Mouse (Mus musculus): ENCODE data around the gene Nfu1. TPM values are rescaled to one million over a fixed set of nuclear protein-coding genes. Genes with fewer than 3 reads are reported as not detected.
"Not testable (repeated sequence)": the region's sequence is repeated elsewhere in the genome, so short reads cannot be mapped to it uniquely, and the experiment has no call there.

Gene Nfu1
- polyA plus RNA-seq, 1 experiment from 2014 or later, result 89.8 TPM

DNA sequence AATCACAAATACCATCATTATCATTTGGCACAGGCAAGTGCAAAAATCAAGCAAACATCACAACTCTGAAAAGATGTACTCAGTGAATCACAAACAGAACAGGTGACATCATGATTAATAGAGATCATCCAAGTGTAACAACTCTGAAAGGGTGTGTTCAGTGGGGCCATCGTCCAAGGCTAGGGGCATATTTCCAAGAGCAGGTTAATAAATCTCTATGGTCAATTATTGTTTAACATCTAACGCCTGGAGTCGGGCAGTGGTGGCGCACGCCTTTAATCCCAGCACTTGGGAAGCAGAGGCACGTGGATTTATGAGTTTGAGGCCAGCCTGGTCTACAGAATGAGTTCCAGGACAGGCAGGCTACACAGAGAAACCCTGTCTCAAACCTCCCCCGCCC lies 22.3 kb downstream of the Nfu1 start:
- not testable (repeated sequence) for H3K4me3 ChIP-seq
- WGBS, result 58% methylated on average over 7 of the region's 7 CpGs

DNA sequence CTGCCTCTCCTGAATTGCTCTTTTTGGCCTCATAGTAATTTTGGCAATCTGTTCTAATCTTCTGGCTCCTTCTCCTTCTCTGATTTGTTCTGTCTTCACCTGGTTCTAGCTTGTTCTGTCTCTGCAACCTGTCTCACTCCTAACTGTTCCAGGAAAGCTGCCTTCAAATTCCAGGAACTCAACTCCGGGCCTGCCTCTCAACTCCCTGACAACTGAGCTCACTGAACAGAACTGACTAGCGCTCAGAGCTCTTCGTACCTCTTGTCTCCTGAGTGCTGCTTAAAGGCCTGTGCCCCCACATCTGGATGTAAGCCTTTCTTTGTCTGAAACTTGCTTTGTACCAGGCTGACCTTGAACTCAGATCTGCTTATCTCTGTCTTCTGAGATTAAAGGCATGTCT lies 23.4 kb downstream of the Nfu1 start:
- Histone ChIP-seq H3K4me1 (no peaks in the 10 kb centered on the region), H3K27me3 (no peaks in the 10 kb centered on the region), H3K9ac (no peak overlapping the region), H3K27ac (no peak overlapping the region), H3K4me2 (no peak overlapping the region), H3K9me3 (no peaks in the 10 kb centered on the region), H3K36me3 (peaks cover 19% of the 10 kb centered on the region), H3K4me3 (no peak overlapping the region)
- no peak for ATAC-seq (ENCODE audit: insufficient number of reproducible peaks, low FRiP score, low TSS enrichment, low read depth)
- 90% methylated on average over 3 of the region's 3 CpGs for WGBS

More for the DNA sequence above, 22.3 kb downstream of the Nfu1 start:
- H3K4me2 ChIP-seq; H3K27me3 ChIP-seq; H3K27ac ChIP-seq; H3K9me3 ChIP-seq; H3K9ac ChIP-seq; ATAC-seq (ENCODE audit: insufficient number of reproducible peaks, low FRiP score, low TSS enrichment, low read depth); H3K4me1 ChIP-seq: not testable (repeated sequence)
- peaks cover 26% of the 10 kb centered on the region for H3K36me3 ChIP-seq

GRCm38 (mm10) chr6:87034395-87034794 lies 25.4 kb downstream of the Nfu1 start:
- ATAC-seq (ENCODE audit: insufficient number of reproducible peaks, low FRiP score, low TSS enrichment, low read depth), result no peak

GRCm38 (mm10) chr6:87037826-87038620 lies 29.0 kb downstream of the Nfu1 start:
- H3K9me3 ChIP-seq, result no peaks in the 10 kb centered on the region
- no peak overlapping the region for H3K4me2 ChIP-seq
- ATAC-seq (ENCODE audit: insufficient number of reproducible peaks, low FRiP score, low TSS enrichment, low read depth), result no peak
- no peak overlapping the region for H3K4me3 ChIP-seq
- no peak overlapping the region for H3K27ac ChIP-seq
- H3K4me1 ChIP-seq, result peaks cover 2% of the 10 kb centered on the region; the same call in 1 of the 2 replicates
- no peaks in the 10 kb centered on the region; the same call in 1 of the 2 replicates for H3K36me3 ChIP-seq
- no peaks in the 10 kb centered on the region for H3K27me3 ChIP-seq
- WGBS, result 83% methylated on average over 10 of the region's 10 CpGs
- no peak overlapping the region for H3K9ac ChIP-seq

More at GRCm38 (mm10) chr6:87034395-87034794, 25.4 kb downstream of the Nfu1 start:
- Histone ChIP-seq H3K9me3 (no peaks in the 10 kb centered on the region), H3K4me2 (no peak overlapping the region), H3K36me3 (peaks cover 9% of the 10 kb centered on the region; the same call in 1 of the 2 replicates), H3K4me1 (no peaks in the 10 kb centered on the region), H3K4me3 (no peak overlapping the region), H3K27ac (no peak overlapping the region), H3K9ac (no peak overlapping the region), H3K27me3 (no peaks in the 10 kb centered on the region)
- 80% methylated on average over 3 of the region's 3 CpGs for WGBS

DNA sequence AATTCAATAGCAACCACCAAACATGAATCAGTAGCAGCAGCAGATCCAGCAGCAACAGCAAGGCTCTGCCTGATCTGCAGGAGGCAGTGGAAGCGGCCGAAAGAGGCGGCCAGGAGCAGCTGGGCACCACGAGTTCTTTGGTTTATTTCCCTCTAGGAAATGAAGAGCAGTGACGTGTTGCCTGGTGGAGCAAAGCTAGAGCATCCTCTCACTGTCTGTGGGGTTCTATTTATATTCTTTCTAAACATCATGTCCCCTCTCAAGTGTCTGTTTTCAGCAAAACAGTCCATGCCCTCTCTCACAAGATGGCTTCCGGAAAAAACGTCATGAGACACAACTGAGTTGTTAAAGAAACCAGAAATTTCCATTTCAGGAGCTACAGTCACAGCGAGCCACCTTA lies 30.1 kb downstream of the Nfu1 start:
- Histone ChIP-seq H3K36me3 (no peaks in the 10 kb centered on the region; the same call in 1 of the 2 replicates), H3K27ac (no peak overlapping the region), H3K9ac (no peak overlapping the region), H3K4me3 (no peak overlapping the region), H3K4me2 (no peak overlapping the region), H3K27me3 (no peaks in the 10 kb centered on the region), H3K4me1 (peaks cover 8% of the 10 kb centered on the region), H3K9me3 (no peaks in the 10 kb centered on the region)
- ATAC-seq (ENCODE audit: insufficient number of reproducible peaks, low FRiP score, low TSS enrichment, low read depth), result no peak
- WGBS, result 84% methylated on average over 8 of the region's 8 CpGs

DNA sequence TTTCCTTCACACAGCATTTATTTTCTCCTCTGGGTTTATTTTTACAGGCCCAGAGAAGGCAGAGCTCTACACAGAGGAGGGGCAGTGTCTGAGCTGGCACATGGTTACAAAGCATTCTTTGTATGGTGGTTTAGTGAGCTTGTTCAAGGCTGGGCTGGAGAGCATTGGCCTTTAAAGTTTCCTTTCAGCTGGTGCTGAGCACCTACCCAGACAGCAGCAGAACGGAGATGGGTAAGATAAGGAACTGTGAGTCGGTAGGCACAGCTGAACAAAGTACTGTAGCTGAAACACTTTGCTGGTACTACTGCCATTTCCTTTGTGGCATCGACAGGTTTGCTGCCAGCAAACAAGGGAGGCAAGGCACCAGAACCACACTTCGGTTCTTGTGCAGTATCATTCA lies 31.9 kb downstream of the Nfu1 start:
- no peak for ATAC-seq (ENCODE audit: insufficient number of reproducible peaks, low FRiP score, low TSS enrichment, low read depth)
- no peaks in the 10 kb centered on the region for H3K9me3 ChIP-seq
- H3K27me3 ChIP-seq, result no peaks in the 10 kb centered on the region
- no peaks in the 10 kb centered on the region; the same call in 1 of the 2 replicates for H3K36me3 ChIP-seq
- no peak overlapping the region for H3K4me2 ChIP-seq
- WGBS, result 71% methylated on average over 4 of the region's 4 CpGs
- H3K27ac ChIP-seq, result peak overlapping the region; percentile 100
- H3K4me1 ChIP-seq, result peaks cover 15% of the 10 kb centered on the region
- H3K9ac ChIP-seq, result no peak overlapping the region
- H3K4me3 ChIP-seq, result no peak overlapping the region

- Histone ChIP-seq H3K4me3 (no peak overlapping the region), H3K27ac (peak overlapping the region; percentile 100), H3K9ac (no peak overlapping the region), H3K9me3 (no peaks in the 10 kb centered on the region), H3K27me3 (no peaks in the 10 kb centered on the region), H3K4me1 (peaks cover 15% of the 10 kb centered on the region), H3K36me3 (no peaks in the 10 kb centered on the region; the same call in 1 of the 2 replicates), H3K4me2 (0 out of 2 replicates have a peak overlapping the region, but pooled peaks have one; percentile 62)
- no peak for ATAC-seq (ENCODE audit: insufficient number of reproducible peaks, low FRiP score, low TSS enrichment, low read depth)
- WGBS, result 84% methylated on average over 7 of the region's 7 CpGs
Observed at GRCm38 (mm10) chr6:87041431-87041830, 32.4 kb downstream of the Nfu1 start.

GRCm38 (mm10) chr6:87042004-87042336 lies 32.9 kb downstream of the Nfu1 start:
- Histone ChIP-seq H3K27ac (peak overlapping the region; percentile 100), H3K4me1 (peaks cover 15% of the 10 kb centered on the region), H3K9me3 (no peaks in the 10 kb centered on the region), H3K9ac (peak overlapping the region; percentile 85), H3K4me3 (peak overlapping the region; percentile 94), H3K4me2 (peak overlapping the region; percentile 62), H3K36me3 (no peaks in the 10 kb centered on the region; the same call in 1 of the 2 replicates), H3K27me3 (no peaks in the 10 kb centered on the region)
- under 1% methylated on average over 11 of the region's 11 CpGs for WGBS
- ATAC-seq (ENCODE audit: insufficient number of reproducible peaks, low FRiP score, low TSS enrichment, low read depth), result no peak

DNA sequence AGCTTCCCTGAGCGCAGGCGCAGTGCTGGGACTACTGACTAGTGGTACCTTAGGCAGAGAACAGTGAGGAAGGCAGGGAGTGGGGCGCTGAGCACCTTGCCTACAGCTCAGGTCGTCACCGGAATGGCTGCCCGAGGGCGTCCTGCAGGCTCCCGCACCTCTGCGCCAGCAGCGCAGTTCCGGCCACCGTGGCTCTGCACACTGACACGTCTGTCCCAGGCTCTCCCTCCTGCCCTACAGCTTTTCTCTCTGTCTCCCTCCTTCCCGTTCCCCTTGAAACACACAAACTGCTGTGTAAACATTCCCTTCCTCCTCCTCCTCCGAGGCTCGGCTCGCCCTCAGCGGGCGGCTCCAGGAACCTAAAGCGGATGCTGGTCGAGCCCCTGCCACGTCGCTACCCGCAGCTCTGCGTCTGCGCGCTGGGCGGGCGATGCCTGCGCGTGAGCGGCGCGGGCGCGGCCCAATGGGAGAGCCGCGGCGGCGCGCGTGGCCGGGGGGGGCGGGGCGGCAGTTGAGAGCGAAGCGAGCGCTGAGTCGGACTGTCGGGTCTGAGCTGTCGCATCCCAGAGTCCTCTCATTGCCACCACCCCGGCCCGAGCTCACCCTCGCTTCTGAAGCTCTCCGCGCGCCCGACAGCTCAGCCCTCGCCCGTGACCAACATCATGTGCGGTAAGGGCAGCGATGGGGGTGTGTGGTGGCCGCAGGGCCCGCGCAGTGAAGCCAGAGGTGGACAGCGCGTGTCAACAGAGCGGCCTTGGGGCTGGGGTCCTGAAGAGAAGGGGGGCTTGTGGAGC lies 33.5 kb downstream of the Nfu1 start, which contains the start of gene Gfpt1:
Gfpt1 (plus strand) TSS at position 510 of the 794 bp plus-strand sequence.
- Histone ChIP-seq H3K4me2 (peak within 1 kb of the TSS; percentile 63), H3K36me3 (peaks cover under 1% of the 10 kb centered on the region), H3K4me3 (peak within 1 kb of the TSS; percentile 94), H3K9ac (peak within 1 kb of the TSS; percentile 96), H3K4me1 (peaks cover 15% of the 10 kb centered on the region), H3K27me3 (no peaks in the 10 kb centered on the region), H3K27ac (peak within 1 kb of the TSS; percentile 100), H3K9me3 (no peaks in the 10 kb centered on the region)
- WGBS, result under 1% methylated on average over 68 of the region's 68 CpGs
- peak; percentile 98 for ATAC-seq (ENCODE audit: insufficient number of reproducible peaks, low FRiP score, low TSS enrichment, low read depth)

- Histone ChIP-seq H3K4me3 (peak overlapping the region; percentile 94), H3K4me2 (peak overlapping the region; percentile 63), H3K36me3 (peaks cover 6% of the 10 kb centered on the region), H3K9me3 (no peaks in the 10 kb centered on the region), H3K27me3 (no peaks in the 10 kb centered on the region), H3K9ac (peak overlapping the region; percentile 96), H3K27ac (peak overlapping the region; percentile 100), H3K4me1 (peaks cover 15% of the 10 kb centered on the region)
- no peak for ATAC-seq (ENCODE audit: insufficient number of reproducible peaks, low FRiP score, low TSS enrichment, low read depth)
- 2% methylated on average over 9 of the region's 9 CpGs for WGBS
Observed at GRCm38 (mm10) chr6:87043131-87043516, 34.1 kb downstream of the Nfu1 start.

GRCm38 (mm10) chr6:87044895-87045294 lies 35.9 kb downstream of the Nfu1 start:
- Histone ChIP-seq H3K27me3 (no peaks in the 10 kb centered on the region), H3K4me2 (no peak overlapping the region), H3K9me3 (no peaks in the 10 kb centered on the region), H3K4me1 (peaks cover 15% of the 10 kb centered on the region), H3K36me3 (peaks cover 12% of the 10 kb centered on the region), H3K9ac (no peak overlapping the region), H3K4me3 (peak overlapping the region; percentile 10; the same call in 1 of the 2 replicates), H3K27ac (no peak overlapping the region)
- no peak for ATAC-seq (ENCODE audit: insufficient number of reproducible peaks, low FRiP score, low TSS enrichment, low read depth)
- 77% methylated on average over 2 of the region's 2 CpGs for WGBS

GRCm38 (mm10) chr6:87045507-87045906 lies 36.5 kb downstream of the Nfu1 start:
- Histone ChIP-seq H3K9me3 (no peaks in the 10 kb centered on the region), H3K9ac (no peak overlapping the region), H3K27me3 (no peaks in the 10 kb centered on the region), H3K4me1 (peaks cover 15% of the 10 kb centered on the region), H3K36me3 (peaks cover 12% of the 10 kb centered on the region), H3K4me3 (no peak overlapping the region), H3K4me2 (no peak overlapping the region), H3K27ac (no peak overlapping the region)
- ATAC-seq (ENCODE audit: insufficient number of reproducible peaks, low FRiP score, low TSS enrichment, low read depth), result no peak
- 69% methylated on average over 3 of the region's 3 CpGs for WGBS

Data from limb, embryonic 15.5 days (tissue).